Mouse (Mus musculus) MEL (cell line): ENCODE results near the gene Atp8b4. TPM values are rescaled to one million over a fixed set of nuclear protein-coding genes. Genes with fewer than 3 reads are reported as not detected.

ENCODE experiments used
- DNase-seq: peaks from one replicate; pipeline ENCODE4 v3.0.0; 2011; ENCODE audit warnings: low read depth, low spot score
- H3K27ac ChIP-seq: 2 replicates; pipeline ENCODE4 v1.5.1; 2012; ENCODE audit warnings: low read depth, mild to moderate bottlenecking, control low read depth, low read length, moderate library complexity; ENCODE audit not compliant: control insufficient read depth
- H3K27me3 ChIP-seq, 2 experiments: fragments of 150-350 bp in 1 of 2; sonication (generic) in 1 of 2; 2 replicates each; pipeline ENCODE4 v1.6.1; 2012; ENCODE audit warnings: low read length in 2 of 2, mild to moderate bottlenecking in 2 of 2, improper control_type of control experiment in 1 of 2, moderate library complexity in 1 of 2; ENCODE audit not compliant: insufficient read depth in 2 of 2, control insufficient read depth in 1 of 2
- H3K36me3 ChIP-seq, 2 experiments: 2 replicates each; pipeline ENCODE4 v1.6.1; 2012 to 2014; ENCODE audit warnings: low read length in 2 of 2, improper control_type of control experiment in 1 of 2, inconsistent platforms in 1 of 2, mild to moderate bottlenecking in 1 of 2; ENCODE audit not compliant: insufficient read depth in 2 of 2, control insufficient read depth in 1 of 2
- H3K4me1 ChIP-seq, 2 experiments: fragments of 150-350 bp in 1 of 2; sonication (generic) in 1 of 2; 2 replicates each; pipeline ENCODE4 v1.6.1; 2012; ENCODE audit warnings: low read length in 2 of 2, improper control_type of control experiment in 1 of 2, mild to moderate bottlenecking in 1 of 2; ENCODE audit not compliant: insufficient read depth in 2 of 2, control insufficient read depth in 1 of 2
- H3K4me3 ChIP-seq, 2 experiments: fragments of 150-350 bp in 1 of 2; sonication (generic) in 1 of 2; 2 replicates each; pipeline ENCODE4 v1.5.1; 2012; ENCODE audit warnings: low read depth in 2 of 2, low read length in 2 of 2, mild to moderate bottlenecking in 2 of 2, moderate library complexity in 2 of 2, control low read depth in 1 of 2, improper control_type of control experiment in 1 of 2; ENCODE audit not compliant: control insufficient read depth in 1 of 2, insufficient read depth in 1 of 2
- H3K79me2 ChIP-seq: 2 replicates; pipeline ENCODE4 v1.6.1; 2012; ENCODE audit warnings: mild to moderate bottlenecking, low read length, moderate library complexity; ENCODE audit not compliant: control insufficient read depth, poor library complexity, insufficient read depth
- H3K9ac ChIP-seq: 2 replicates; pipeline ENCODE4 v1.6.1; 2012; ENCODE audit warnings: low read depth, mild to moderate bottlenecking, control low read depth, low read length, moderate library complexity; ENCODE audit not compliant: control insufficient read depth, poor library complexity, severe bottlenecking
- H3K9me3 ChIP-seq: fragments of 150-350 bp; sonication (generic); replicated peaks from 2 replicates; pipeline ENCODE4 v1.6.1; 2012; ENCODE audit warnings: mild to moderate bottlenecking, low read length, improper control_type of control experiment, moderate library complexity; ENCODE audit not compliant: insufficient read depth
- BHLHE40 ChIP-seq: IDR thresholded peaks from 2 replicates; pipeline ENCODE4 v1.6.1; 2012; ENCODE audit warnings: low read depth, mild to moderate bottlenecking, inconsistent platforms, low read length, improper control_type of control experiment, borderline replicate concordance
- CHD2 ChIP-seq: IDR thresholded peaks from 2 replicates; pipeline ENCODE4 v1.6.1; 2011; ENCODE audit warnings: low read length, improper control_type of control experiment
- E2F4 ChIP-seq: IDR thresholded peaks from 2 replicates; pipeline ENCODE4 v1.6.1; 2011; ENCODE audit warnings: low read depth, low read length, improper control_type of control experiment, borderline replicate concordance
- ETS1 ChIP-seq: IDR thresholded peaks from 2 replicates; pipeline ENCODE4 v1.6.1; 2012; ENCODE audit warnings: low read depth, mild to moderate bottlenecking, inconsistent platforms, low read length, improper control_type of control experiment, moderate library complexity
- GABPA ChIP-seq: IDR thresholded peaks from 2 replicates; pipeline ENCODE4 v1.6.1; 2012; ENCODE audit warnings: low read depth, mild to moderate bottlenecking, inconsistent platforms, low read length, improper control_type of control experiment, moderate library complexity
- MAFK ChIP-seq: IDR thresholded peaks from 2 replicates; pipeline ENCODE4 v1.6.1; 2011; ENCODE audit warnings: low read depth, mild to moderate bottlenecking, low read length, improper control_type of control experiment, borderline replicate concordance
- MAZ ChIP-seq: IDR thresholded peaks from 2 replicates; pipeline ENCODE4 v1.6.1; 2012; ENCODE audit warnings: low read depth, mild to moderate bottlenecking, inconsistent platforms, low read length, improper control_type of control experiment
- MEF2A ChIP-seq: IDR thresholded peaks from 2 replicates; pipeline ENCODE4 v1.6.1; 2014; ENCODE audit warnings: low read depth, mild to moderate bottlenecking, inconsistent platforms, low read length, improper control_type of control experiment; ENCODE audit not compliant: poor library complexity, insufficient replicate concordance, severe bottlenecking; ENCODE audit errors: extremely low read depth
- MXI1 ChIP-seq: IDR thresholded peaks from 2 replicates; pipeline ENCODE4 v1.6.1; 2011; ENCODE audit warnings: mild to moderate bottlenecking, low read depth, low read length, improper control_type of control experiment
- MYC ChIP-seq: IDR thresholded peaks from 2 replicates; pipeline ENCODE4 v1.6.1; 2011; ENCODE audit warnings: low read depth, mild to moderate bottlenecking, low read length, improper control_type of control experiment, moderate library complexity
- POLR2A ChIP-seq, 2 experiments: IDR thresholded peaks; 2 replicates each; pipeline ENCODE4 v1.6.1; 2011 to 2012; ENCODE audit warnings: low read length in 2 of 2, mild to moderate bottlenecking in 2 of 2, control low read depth in 1 of 2, improper control_type of control experiment in 1 of 2, low read depth in 1 of 2, moderate library complexity in 1 of 2; ENCODE audit not compliant: control insufficient read depth in 1 of 2, insufficient read depth in 1 of 2, poor library complexity in 1 of 2
- POLR2AphosphoS2 ChIP-seq: IDR thresholded peaks from 2 replicates; pipeline ENCODE4 v1.6.1; 2011; ENCODE audit warnings: low read length, improper control_type of control experiment
- POLR2AphosphoS5 ChIP-seq: IDR thresholded peaks from 2 replicates; pipeline ENCODE4 v1.6.1; 2012; ENCODE audit warnings: low read depth, borderline replicate concordance, mild to moderate bottlenecking, inconsistent platforms, low read length, moderate library complexity, mixed read lengths
- RAD21 ChIP-seq: IDR thresholded peaks from 2 replicates; pipeline ENCODE4 v1.6.1; 2011; ENCODE audit warnings: mild to moderate bottlenecking, low read depth, low read length, improper control_type of control experiment
- RCOR1 ChIP-seq: IDR thresholded peaks from 2 replicates; pipeline ENCODE4 v1.6.1; 2012; ENCODE audit warnings: low read depth, mild to moderate bottlenecking, inconsistent platforms, low read length, improper control_type of control experiment
- SIN3A ChIP-seq: IDR thresholded peaks from 2 replicates; pipeline ENCODE4 v1.6.1; 2012; ENCODE audit warnings: low read length, improper control_type of control experiment, inconsistent platforms
- SMC3 ChIP-seq: IDR thresholded peaks from 2 replicates; pipeline ENCODE4 v1.6.1; 2011; ENCODE audit warnings: low read depth, low read length, improper control_type of control experiment
- TAL1 ChIP-seq: IDR thresholded peaks from 2 replicates; pipeline ENCODE4 v1.6.1; 2012; ENCODE audit warnings: mild to moderate bottlenecking, inconsistent platforms, low read length, moderate library complexity, mixed read lengths
- TBP ChIP-seq: IDR thresholded peaks from 2 replicates; pipeline ENCODE4 v1.8.0; 2011; ENCODE audit warnings: low read depth, low read length, improper control_type of control experiment
- UBTF ChIP-seq: IDR thresholded peaks from 2 replicates; pipeline ENCODE4 v1.6.1; 2012; ENCODE audit warnings: low read depth, mild to moderate bottlenecking, inconsistent platforms, low read length, improper control_type of control experiment, moderate library complexity, borderline replicate concordance; ENCODE audit not compliant: insufficient read depth
- USF1 ChIP-seq: IDR thresholded peaks from 2 replicates; pipeline ENCODE4 v1.6.1; 2014; ENCODE audit warnings: low read depth, mild to moderate bottlenecking, inconsistent platforms, low read length, improper control_type of control experiment, moderate library complexity
- USF2 ChIP-seq, 2 experiments: IDR thresholded peaks; 2 replicates each; pipeline ENCODE4 v1.6.1; 2011 to 2012; ENCODE audit warnings: improper control_type of control experiment in 2 of 2, low read length in 2 of 2, borderline replicate concordance in 1 of 2, inconsistent platforms in 1 of 2, low read depth in 1 of 2, mild to moderate bottlenecking in 1 of 2; ENCODE audit not compliant: insufficient read depth in 1 of 2
- ZC3H11A ChIP-seq: IDR thresholded peaks from 2 replicates; pipeline ENCODE4 v1.6.1; 2012; ENCODE audit warnings: low read depth, mild to moderate bottlenecking, inconsistent platforms, low read length, improper control_type of control experiment
- ZKSCAN1 ChIP-seq: IDR thresholded peaks from 2 replicates; pipeline ENCODE4 v1.6.1; 2012; ENCODE audit warnings: low read depth, mild to moderate bottlenecking, inconsistent platforms, low read length, improper control_type of control experiment, moderate library complexity
- polyA plus RNA-seq, 2 experiments: library from polyadenylated mRNA; stranded (reverse) in 1 of 2; unstranded in 1 of 2; fragments of >175 nt in 1 of 2; fragments of >200 nt in 1 of 2; gene quantifications; 2 replicates each; pipeline versions ENCODE4 v1.2.1 to v1.2.4; 2012; ENCODE audit warnings: low replicate concordance in 2 of 2, low read depth in 1 of 2; ENCODE audit not compliant: insufficient read length in 2 of 2, insufficient read depth in 1 of 2, missing spikeins in 1 of 2
- total RNA-seq: library from RNA; depleted of rRNA; stranded (reverse); fragments of 300-350 nt; gene quantifications from 2 replicates; pipeline ENCODE4 v1.2.3, GENCODE M21; 2012

Gene Atp8b4
- total and polyA plus RNA-seq, 3 experiments: not detected

- no peak overlapping the region for H3K27ac ChIP-seq
- DNase-seq: no peak
- no peaks in the 10 kb centered on the region for H3K36me3 ChIP-seq
- H3K9me3 ChIP-seq: no peaks in the 10 kb centered on the region
- H3K4me1 ChIP-seq: no peaks in the 10 kb centered on the region
- H3K79me2 ChIP-seq: no peaks in the 10 kb centered on the region
- peaks cover 2 to 4% of the 10 kb centered on the region in 2 experiments; a peak in 3 of 4 replicates for H3K27me3 ChIP-seq
- no peak overlapping the region for H3K9ac ChIP-seq
- TF ChIP-seq BHLHE40 (no peak), ZKSCAN1 (no peak), MAFK (no peak), ZC3H11A (no peak), POLR2AphosphoS5 (no peak), RAD21 (no peak), MEF2A (no peak), TBP (no peak), SIN3A (no peak), TAL1 (no peak), POLR2A (IDR thresholded peaks at IDR 0.05; ENCODE audit: control insufficient read depth in 1 of 2, insufficient read depth in 1 of 2, low read depth in 1 of 2, low read length in 2 of 2, poor library complexity in 1 of 2) (no peak), ETS1 (no peak), RCOR1 (no peak), E2F4 (no peak), USF2 (IDR thresholded peaks at IDR 0.05; ENCODE audit: borderline replicate concordance in 1 of 2, insufficient read depth in 1 of 2, low read depth in 1 of 2, low read length in 2 of 2) (no peak), POLR2AphosphoS2 (no peak), SMC3 (no peak)
- no peak overlapping the region for H3K4me3 ChIP-seq
These were observed 83.7 kb downstream of the Atp8b4 start for GRCm38 (mm10) chr2:126416772-126417171.

GRCm38 (mm10) chr2:126415981-126416380, 84.5 kb downstream of the Atp8b4 start:
- no peak overlapping the region for H3K27ac ChIP-seq
- TF ChIP-seq SMC3 (no peak), GABPA (no peak), RCOR1 (no peak), MEF2A (no peak), UBTF (no peak), USF1 (no peak), ZC3H11A (no peak), CHD2 (no peak), MYC (no peak), MAZ (no peak), POLR2AphosphoS2 (no peak), MAFK (no peak), MXI1 (no peak), RAD21 (no peak), ZKSCAN1 (no peak)
- no peaks in the 10 kb centered on the region for H3K9me3 ChIP-seq
- H3K9ac ChIP-seq: no peak overlapping the region
- H3K4me3 ChIP-seq: no peak overlapping the region
- H3K27me3 ChIP-seq: peaks cover 2 to 4% of the 10 kb centered on the region in 2 experiments; a peak in 3 of 4 replicates
- H3K4me1 ChIP-seq: no peaks in the 10 kb centered on the region
- H3K79me2 ChIP-seq: no peaks in the 10 kb centered on the region
- no peak for DNase-seq
- no peaks in the 10 kb centered on the region for H3K36me3 ChIP-seq
